Mouse (Mus musculus) CH12.LX (cell line): Measurements from ENCODE around the gene Espl1. TPM values are rescaled to one million over a fixed set of nuclear protein-coding genes. Genes with fewer than 3 reads are reported as not detected.

ENCODE experiments used
- DNase-seq: peaks from one replicate; pipeline ENCODE4 v3.0.0-alpha.2; 2013; ENCODE audit errors: extremely low read depth
- H3K27ac ChIP-seq: 2 replicates; pipeline ENCODE4 v1.5.1; 2012; ENCODE audit warnings: low read depth, mild to moderate bottlenecking, control low read depth, moderate library complexity; ENCODE audit not compliant: insufficient read depth
- H3K27me3 ChIP-seq: replicated peaks from 2 replicates; pipeline ENCODE3; 2012; ENCODE audit warnings: inconsistent platforms
- H3K36me3 ChIP-seq, 2 experiments: replicated peaks in 1 of 2; 2 replicates each; pipeline versions ENCODE3 to v1.6.1; 2012; ENCODE audit warnings: inconsistent platforms in 1 of 2, low read length in 1 of 2, mild to moderate bottlenecking in 1 of 2, mixed read lengths in 1 of 2, moderate library complexity in 1 of 2; ENCODE audit not compliant: control insufficient read depth in 1 of 2, insufficient read depth in 1 of 2
- H3K4me1 ChIP-seq, 2 experiments: 2 replicates each; pipeline ENCODE4 v1.6.1; 2012; ENCODE audit warnings: inconsistent platforms in 1 of 2, moderate library complexity in 1 of 2; ENCODE audit not compliant: insufficient read depth in 2 of 2, control insufficient read depth in 1 of 2
- H3K4me2 ChIP-seq: 2 replicates; pipeline ENCODE4 v1.6.1; 2012; ENCODE audit warnings: low read depth, mild to moderate bottlenecking, control low read depth; ENCODE audit not compliant: poor library complexity, insufficient read depth, severe bottlenecking
- H3K4me3 ChIP-seq, 3 experiments: fragments of 150-350 bp in 1 of 3; sonication (generic) in 1 of 3; replicated peaks in 1 of 3; 2 replicates each; pipeline versions ENCODE3 to v1.5.1; 2011 to 2012; ENCODE audit warnings: low read depth in 2 of 3, low read length in 2 of 3, mild to moderate bottlenecking in 2 of 3, moderate library complexity in 2 of 3, control low read depth in 1 of 3, improper control_type of control experiment in 1 of 3, inconsistent platforms in 1 of 3, mixed read lengths in 1 of 3; ENCODE audit not compliant: poor library complexity in 1 of 3
- H3K79me2 ChIP-seq: replicated peaks from 2 replicates; pipeline ENCODE4 v1.6.1; 2012; ENCODE audit warnings: mild to moderate bottlenecking, moderate library complexity; ENCODE audit not compliant: control insufficient read depth, poor library complexity, insufficient read depth, severe bottlenecking; ENCODE audit errors: extremely low read depth
- H3K9ac ChIP-seq: 2 replicates; pipeline ENCODE4 v1.6.1; 2012; ENCODE audit warnings: low read depth, mild to moderate bottlenecking, control low read depth, moderate library complexity; ENCODE audit not compliant: insufficient read depth
- H3K9me3 ChIP-seq: replicated peaks from 2 replicates; pipeline ENCODE3; 2012; ENCODE audit warnings: low read length, inconsistent platforms, mixed read lengths
- BHLHE40 ChIP-seq: IDR thresholded peaks from 2 replicates; pipeline ENCODE4 v1.6.1; 2011; ENCODE audit warnings: mild to moderate bottlenecking, low read depth, low read length, improper control_type of control experiment
- CHD1 ChIP-seq: IDR thresholded peaks from 2 replicates; pipeline ENCODE4 v1.6.1; 2012; ENCODE audit warnings: low read depth, low read length, improper control_type of control experiment, inconsistent platforms
- CHD2 ChIP-seq: IDR thresholded peaks from 2 replicates; pipeline ENCODE4 v1.6.1; 2011; ENCODE audit warnings: low read length, improper control_type of control experiment
- CTCF ChIP-seq, 2 experiments: IDR thresholded peaks in 1 of 2; conservative IDR thresholded peaks in 1 of 2; 2 replicates each; pipeline ENCODE4 v1.5.1; 2011 to 2012; ENCODE audit warnings: low read depth in 2 of 2, low read length in 2 of 2, improper control_type of control experiment in 1 of 2, inconsistent platforms in 1 of 2, mild to moderate bottlenecking in 1 of 2, moderate library complexity in 1 of 2
- E2F4 ChIP-seq: IDR thresholded peaks from 2 replicates; pipeline ENCODE4 v1.6.1; 2011; ENCODE audit warnings: low read depth, low read length, improper control_type of control experiment; ENCODE audit not compliant: insufficient replicate concordance
- ELF1 ChIP-seq: IDR thresholded peaks from 2 replicates; pipeline ENCODE4 v1.6.1; 2014; ENCODE audit warnings: low read depth, mild to moderate bottlenecking, inconsistent platforms, low read length, improper control_type of control experiment
- EP300 ChIP-seq: IDR thresholded peaks from 2 replicates; pipeline ENCODE4 v1.6.1; 2011; ENCODE audit warnings: low read length, improper control_type of control experiment
- ETS1 ChIP-seq: conservative IDR thresholded peaks from 2 replicates; pipeline ENCODE4 v1.6.1; 2012; ENCODE audit warnings: low read depth, mild to moderate bottlenecking, inconsistent platforms, low read length, improper control_type of control experiment, moderate library complexity
- GABPA ChIP-seq: IDR thresholded peaks from 2 replicates; pipeline ENCODE4 v1.6.1; 2012; ENCODE audit warnings: low read depth, low read length, improper control_type of control experiment, inconsistent platforms; ENCODE audit not compliant: insufficient replicate concordance
- HCFC1 ChIP-seq: IDR thresholded peaks from 2 replicates; pipeline ENCODE4 v1.6.1; 2012; ENCODE audit warnings: low read depth, mild to moderate bottlenecking, inconsistent platforms, low read length, improper control_type of control experiment
- IRF4 ChIP-seq: IDR thresholded peaks from 2 replicates; pipeline ENCODE4 v1.6.1; 2014; ENCODE audit warnings: low read depth, mild to moderate bottlenecking, inconsistent platforms, low read length, improper control_type of control experiment
- JUN ChIP-seq: IDR thresholded peaks from 2 replicates; pipeline ENCODE4 v1.6.1; 2011; ENCODE audit warnings: low read depth, mild to moderate bottlenecking, low read length, improper control_type of control experiment, moderate library complexity; ENCODE audit not compliant: insufficient read depth
- JUND ChIP-seq: conservative IDR thresholded peaks from 2 replicates; pipeline ENCODE4 v1.6.1; 2011; ENCODE audit warnings: low read depth, low read length, improper control_type of control experiment
- KAT2A ChIP-seq: IDR thresholded peaks from 2 replicates; pipeline ENCODE4 v1.6.1; 2012; ENCODE audit warnings: low read length, improper control_type of control experiment, inconsistent platforms; ENCODE audit not compliant: insufficient replicate concordance
- MAFK ChIP-seq: IDR thresholded peaks from 2 replicates; pipeline ENCODE4 v1.6.1; 2011; ENCODE audit warnings: low read length, improper control_type of control experiment; ENCODE audit not compliant: insufficient replicate concordance
- MAX ChIP-seq: IDR thresholded peaks from 2 replicates; pipeline ENCODE4 v1.6.1; 2011; ENCODE audit warnings: low read length, improper control_type of control experiment
- MAZ ChIP-seq: IDR thresholded peaks from 2 replicates; pipeline ENCODE4 v1.6.1; 2012; ENCODE audit warnings: low read depth, mild to moderate bottlenecking, inconsistent platforms, low read length, improper control_type of control experiment, moderate library complexity
- MEF2A ChIP-seq: IDR thresholded peaks from 2 replicates; pipeline ENCODE4 v1.6.1; 2014; ENCODE audit warnings: low read depth, mild to moderate bottlenecking, inconsistent platforms, low read length, improper control_type of control experiment, borderline replicate concordance
- MXI1 ChIP-seq: IDR thresholded peaks from 2 replicates; pipeline ENCODE4 v1.6.1; 2011; ENCODE audit warnings: mild to moderate bottlenecking, low read depth, low read length, improper control_type of control experiment
- MYC ChIP-seq: IDR thresholded peaks from 2 replicates; pipeline ENCODE4 v1.6.1; 2011; ENCODE audit warnings: low read depth, mild to moderate bottlenecking, improper control_type of control experiment, low read length
- NELFE ChIP-seq: IDR thresholded peaks from 2 replicates; pipeline ENCODE4 v1.6.1; 2011; ENCODE audit warnings: low read depth, low read length, improper control_type of control experiment
- NRF1 ChIP-seq: IDR thresholded peaks from 2 replicates; pipeline ENCODE4 v1.6.1; 2014; ENCODE audit warnings: low read depth, mild to moderate bottlenecking, inconsistent platforms, low read length, improper control_type of control experiment, moderate library complexity
- PAX5 ChIP-seq: IDR thresholded peaks from 2 replicates; pipeline ENCODE4 v1.6.1; 2012; ENCODE audit warnings: low read length, inconsistent platforms, mixed read lengths
- POLR2A ChIP-seq: IDR thresholded peaks from 2 replicates; pipeline ENCODE4 v1.6.1; 2011; ENCODE audit warnings: low read depth, mild to moderate bottlenecking, improper control_type of control experiment, low read length
- POLR2AphosphoS2 ChIP-seq: IDR thresholded peaks from 2 replicates; pipeline ENCODE4 v1.6.1; 2011; ENCODE audit warnings: low read depth, low read length, improper control_type of control experiment
- RAD21 ChIP-seq: IDR thresholded peaks from 2 replicates; pipeline ENCODE4 v1.6.1; 2011; ENCODE audit warnings: low read depth, mild to moderate bottlenecking, low read length, improper control_type of control experiment, moderate library complexity
- RCOR1 ChIP-seq: conservative IDR thresholded peaks from 2 replicates; pipeline ENCODE4 v1.6.1; 2012; ENCODE audit warnings: low read depth, mild to moderate bottlenecking, inconsistent platforms, low read length, improper control_type of control experiment
- SIN3A ChIP-seq: IDR thresholded peaks from 2 replicates; pipeline ENCODE4 v1.6.1; 2012; ENCODE audit warnings: low read length, improper control_type of control experiment, inconsistent platforms
- SMC3 ChIP-seq: IDR thresholded peaks from 2 replicates; pipeline ENCODE4 v1.6.1; 2011; ENCODE audit warnings: low read depth, low read length, improper control_type of control experiment
- TBP ChIP-seq: conservative IDR thresholded peaks from 2 replicates; pipeline ENCODE4 v1.6.1; 2011; ENCODE audit warnings: low read depth, low read length, improper control_type of control experiment
- TCF12 ChIP-seq: IDR thresholded peaks from 2 replicates; pipeline ENCODE4 v1.6.1; 2014; ENCODE audit warnings: low read depth, mild to moderate bottlenecking, inconsistent platforms, low read length, improper control_type of control experiment
- UBTF ChIP-seq: IDR thresholded peaks from 2 replicates; pipeline ENCODE4 v1.6.1; 2012; ENCODE audit warnings: low read depth, mild to moderate bottlenecking, inconsistent platforms, low read length, improper control_type of control experiment, moderate library complexity
- USF1 ChIP-seq: IDR thresholded peaks from 2 replicates; pipeline ENCODE4 v1.6.1; 2014; ENCODE audit warnings: low read depth, mild to moderate bottlenecking, inconsistent platforms, low read length, improper control_type of control experiment
- USF2 ChIP-seq: conservative IDR thresholded peaks from 2 replicates; pipeline ENCODE4 v1.6.1; 2011; ENCODE audit warnings: low read depth, low read length, improper control_type of control experiment
- ZC3H11A ChIP-seq: IDR thresholded peaks from 2 replicates; pipeline ENCODE4 v1.6.1; 2012; ENCODE audit warnings: low read depth, mild to moderate bottlenecking, inconsistent platforms, low read length, improper control_type of control experiment
- ZKSCAN1 ChIP-seq: IDR thresholded peaks from 2 replicates; pipeline ENCODE4 v1.6.1; 2012; ENCODE audit warnings: low read depth, inconsistent platforms, low read length, improper control_type of control experiment, borderline replicate concordance
- ZMIZ1 ChIP-seq: IDR thresholded peaks from 2 replicates; pipeline ENCODE4 v1.6.1; 2012; ENCODE audit warnings: low read depth, mild to moderate bottlenecking, inconsistent platforms, low read length, improper control_type of control experiment
- ZNF384 ChIP-seq: IDR thresholded peaks from 2 replicates; pipeline ENCODE4 v1.6.1; 2012; ENCODE audit warnings: low read depth, low read length, improper control_type of control experiment, inconsistent platforms
- dilution Hi-C: fragments of 300-500 bp; cut with MboI; formaldehyde crosslinking; loops from 2 replicates; pipeline ENCODE4 v1.14.3; 2020; ENCODE audit warnings: low sequenced_read_pairs; ENCODE audit not compliant: extremely low pct_unique_long_range_greater_than_20kb, extremely low pct_ligation_motif_present
- in situ Hi-C: fragments of 300-500 bp; cut with MboI; formaldehyde crosslinking; loops from 3 replicates; pipeline ENCODE4 v1.14.3; 2019; ENCODE audit warnings: low sequenced_read_pairs, low pct_ligation_motif_present, low pct_unique_long_range_greater_than_20kb, mixed read lengths
- polyA plus RNA-seq: library from polyadenylated mRNA; unstranded; fragments of >175 nt; gene quantifications from 2 replicates; pipeline ENCODE4 v1.2.1, GENCODE M21; 2012; ENCODE audit warnings: low read depth; ENCODE audit not compliant: insufficient read length
- total RNA-seq, 2 experiments: library from RNA; depleted of rRNA; stranded (reverse); fragments of 300-350 nt in 1 of 2; fragments of >200 nt in 1 of 2; gene quantifications; 2 replicates each; pipeline ENCODE4 v1.2.3; 2012 to 2014

Gene Espl1
- total RNA-seq (2012; rRNA removed), result 51.0 and 64.6 TPM in 2 replicates
- 41.0 and 41.3 TPM in 2 replicates for total RNA-seq (2014; rRNA removed)
- polyA plus RNA-seq, result 80.7 and 110 TPM in 2 replicates

- dilution Hi-C loops (no loop called here), in situ Hi-C loops (no loop called here)
- Histone ChIP-seq H3K79me2 (peaks cover 15% of the 10 kb centered on the region), H3K4me3 (peak within 1 kb of the TSS; percentile 63 to 97 (median 73)), H3K27me3 (no peaks in the 10 kb centered on the region), H3K27ac (no peak within 1 kb of the TSS), H3K9ac (peak within 1 kb of the TSS; percentile 68), H3K36me3 (peaks cover 19 to 30% of the 10 kb centered on the region in 2 experiments), H3K4me2 (peak within 1 kb of the TSS; percentile 70), H3K4me1 (peaks cover 0 to 24% of the 10 kb centered on the region in 2 experiments; a peak in 2 of 4 replicates), H3K9me3 (no peaks in the 10 kb centered on the region)
- peak; percentile 99 for DNase-seq
- no peak for TF ChIP-seq UBTF
- peak; percentile 77; the same call in 1 of the 2 replicates for TF ChIP-seq GABPA
- TF ChIP-seq SIN3A, result peak; percentile 98
- TF ChIP-seq USF1, result peak; percentile 97
- peak; percentile 67; the same call in 1 of the 2 replicates for TF ChIP-seq TCF12
- TF ChIP-seq E2F4, result peak; percentile 98
- peak; percentile 96 for TF ChIP-seq MYC
- no peak for TF ChIP-seq CTCF (conservative IDR thresholded peaks at IDR 0.05 in 1 of 2, IDR thresholded peaks at IDR 0.05 in 1 of 2; ENCODE audit: low read depth in 2 of 2, low read length in 2 of 2)
- peak; percentile 60; the same call in 1 of the 2 replicates for TF ChIP-seq IRF4
- TF ChIP-seq SMC3, result no peak
- peak; percentile 99 for TF ChIP-seq HCFC1
- TF ChIP-seq MAX, result peak; percentile 99
- no peak for TF ChIP-seq JUN
- TF ChIP-seq RAD21, result no peak
- TF ChIP-seq JUND, result no peak
- no peak for TF ChIP-seq ZKSCAN1
- TF ChIP-seq ETS1, result no peak
- no peak for TF ChIP-seq MAFK
- TF ChIP-seq NRF1, result peak; percentile 29; the same call in 1 of the 2 replicates
- no peak for TF ChIP-seq RCOR1
- TF ChIP-seq TBP, result peak; percentile 91
- no peak for TF ChIP-seq ZC3H11A
- TF ChIP-seq KAT2A, result peak; percentile 98; the same call in 1 of the 2 replicates
- peak; percentile 84 for TF ChIP-seq CHD2
- TF ChIP-seq POLR2AphosphoS2, result peak; percentile 66; the same call in 1 of the 2 replicates
- no peak for TF ChIP-seq MEF2A
- peak; percentile 93 for TF ChIP-seq ZMIZ1
- no peak for TF ChIP-seq CHD1
- peak; percentile 86 for TF ChIP-seq ELF1
- peak; percentile 97 for TF ChIP-seq POLR2A
- TF ChIP-seq EP300, result no peak
- TF ChIP-seq MXI1, result peak; percentile 96
- TF ChIP-seq USF2, result peak; percentile 97
- TF ChIP-seq PAX5, result no peak
- TF ChIP-seq BHLHE40, result peak; percentile 83
- TF ChIP-seq ZNF384, result no peak
- peak; percentile 84 for TF ChIP-seq NELFE
- TF ChIP-seq MAZ, result peak; percentile 51; the same call in 1 of the 2 replicates
Observed at GRCm38 (mm10) chr15:102295633-102296367, at the start of gene Espl1. Espl1 (plus strand) TSS chr15:102296266.
